Mouse (Mus musculus) brain, embryonic 14.5 days (tissue): Measurements from ENCODE around the gene Fbxo21.

ENCODE experiments used
- CTCF ChIP-seq: fragments of 200-500 bp; IDR thresholded peaks from 2 replicates; pipeline ENCODE4 v1.5.1; 2012; ENCODE audit warnings: inconsistent platforms, mild to moderate bottlenecking, moderate library complexity, borderline replicate concordance; ENCODE audit not compliant: insufficient read depth, insufficient read length; ENCODE audit errors: extremely low read depth
- POLR2A ChIP-seq: fragments of 200-500 bp; IDR thresholded peaks from 2 replicates; pipeline ENCODE4 v1.6.1; 2012; ENCODE audit warnings: mild to moderate bottlenecking, inconsistent platforms, borderline replicate concordance; ENCODE audit not compliant: poor library complexity, insufficient read depth, insufficient read length, severe bottlenecking; ENCODE audit errors: extremely low read depth

DNA sequence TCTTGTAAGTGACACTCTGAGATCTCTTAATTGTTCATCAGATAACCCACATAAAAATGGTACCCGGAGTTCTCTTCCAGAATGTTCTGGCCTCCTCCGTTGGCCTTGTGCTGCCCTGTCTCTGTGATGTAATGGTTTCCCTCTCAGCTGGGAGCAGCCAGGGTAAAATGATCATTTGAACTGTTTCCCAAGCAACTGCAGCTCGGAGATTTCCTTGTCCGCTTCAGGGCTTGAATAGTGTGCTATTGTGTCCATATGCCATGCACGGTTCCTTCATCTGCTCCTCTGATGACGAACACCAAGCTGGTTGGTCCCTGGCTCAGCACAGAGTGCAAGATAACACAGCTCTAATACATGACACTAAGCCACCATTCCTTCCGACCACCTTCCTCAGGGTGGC, 35.3 kb downstream of the Fbxo21 start:
- TF ChIP-seq CTCF (no peak), POLR2A (no peak)
